Mouse (Mus musculus): ENCODE data around the gene Rptor. TPM values are rescaled to one million over a fixed set of nuclear protein-coding genes. Genes with fewer than 3 reads are reported as not detected.

Gene Rptor
- total and polyA plus RNA-seq, 3 experiments: 33.9 to 34.9 TPM; not detected in 1

DNA sequence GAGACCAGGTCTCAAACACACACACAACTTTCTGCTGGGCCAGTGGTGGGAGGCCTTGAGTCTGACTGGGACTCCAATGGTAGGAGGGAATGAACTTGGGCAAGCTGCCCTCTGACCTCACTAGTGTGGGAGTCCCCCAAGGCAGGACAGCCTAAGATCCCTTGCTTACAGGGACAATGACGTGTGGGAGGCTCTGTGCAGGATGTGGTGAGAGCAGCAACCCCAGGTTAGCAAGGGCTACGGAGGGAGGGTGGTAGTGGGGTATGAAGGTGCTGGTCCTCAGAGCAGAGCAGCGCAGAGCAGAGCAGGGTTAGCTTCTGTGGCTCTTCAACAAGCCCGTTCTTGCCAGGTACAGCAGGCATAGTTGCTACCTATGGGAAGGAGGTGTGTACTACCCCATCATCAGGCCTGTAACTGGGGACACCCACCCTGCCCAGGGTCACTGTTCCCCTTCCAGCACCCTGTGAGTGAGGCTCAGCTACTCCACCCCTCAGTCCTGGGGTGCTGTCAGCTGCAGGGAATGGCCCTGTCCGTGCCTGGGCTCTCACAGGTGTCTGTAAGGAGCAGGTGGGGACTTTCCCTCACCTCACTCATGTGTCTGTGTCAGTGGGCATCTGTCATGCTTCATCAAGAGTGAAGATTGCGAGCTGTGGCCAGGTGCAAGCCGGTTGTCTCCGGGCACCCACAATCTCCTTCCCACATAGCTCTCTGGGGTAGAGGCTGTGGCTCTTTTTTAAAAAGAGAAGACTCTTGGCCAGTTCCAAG lies 331.3 kb downstream of the Rptor start:
- Histone ChIP-seq H3K36me3 (ENCODE audit: control insufficient read depth in 1 of 2, insufficient read depth in 2 of 2, low read length in 2 of 2) (0 out of 4 replicates have a peak, but pooled peaks cover 0 to 3% of the 10 kb centered on the region in 2 experiments), H3K9ac (ENCODE audit: control insufficient read depth, low read depth, low read length, poor library complexity, severe bottlenecking) (no peak overlapping the region), H3K27ac (ENCODE audit: control insufficient read depth, low read depth, low read length) (no peak overlapping the region), H3K4me3 (ENCODE audit: control insufficient read depth in 1 of 2, insufficient read depth in 1 of 2, low read depth in 2 of 2, low read length in 2 of 2) (no peak overlapping the region), H3K79me2 (ENCODE audit: control insufficient read depth, insufficient read depth, low read length, poor library complexity) (no peaks in the 10 kb centered on the region), H3K4me1 (ENCODE audit: control insufficient read depth in 1 of 2, insufficient read depth in 2 of 2, low read length in 2 of 2) (0 out of 4 replicates have a peak, but pooled peaks cover 0 to 4% of the 10 kb centered on the region in 2 experiments), H3K9me3 (replicated peaks; ENCODE audit: insufficient read depth, low read length) (no peaks in the 10 kb centered on the region), H3K27me3 (ENCODE audit: control insufficient read depth in 1 of 2, insufficient read depth in 2 of 2, low read length in 2 of 2) (no peaks in the 10 kb centered on the region)
- DNase-seq (ENCODE audit: low read depth, low spot score): no peak
- TF ChIP-seq MYB (IDR thresholded peaks at IDR 0.05; ENCODE audit: low read depth, low read length): no peak
- TF ChIP-seq MYC (IDR thresholded peaks at IDR 0.05; ENCODE audit: low read depth, low read length): no peak
- no peak for TF ChIP-seq ZNF384 (IDR thresholded peaks at IDR 0.05; ENCODE audit: low read depth, low read length)
- TF ChIP-seq UBTF (IDR thresholded peaks at IDR 0.05; ENCODE audit: borderline replicate concordance, insufficient read depth, low read depth, low read length): no peak
- no peak for TF ChIP-seq EP300 (IDR thresholded peaks at IDR 0.05; ENCODE audit: low read depth in 1 of 2, low read length in 2 of 2)
- TF ChIP-seq HCFC1 (IDR thresholded peaks at IDR 0.05; ENCODE audit: low read depth, low read length): no peak
- TF ChIP-seq NELFE (IDR thresholded peaks at IDR 0.05; ENCODE audit: low read depth, low read length): no peak
- TF ChIP-seq E2F4 (IDR thresholded peaks at IDR 0.05; ENCODE audit: borderline replicate concordance, low read depth, low read length): no peak
- no peak for TF ChIP-seq KAT2A (conservative IDR thresholded peaks at IDR 0.05; ENCODE audit: low read depth, low read length)
- no peak for TF ChIP-seq MAZ (IDR thresholded peaks at IDR 0.05; ENCODE audit: low read depth, low read length)
- TF ChIP-seq SIN3A (IDR thresholded peaks at IDR 0.05; ENCODE audit: low read length): no peak
- TF ChIP-seq MAFK (IDR thresholded peaks at IDR 0.05; ENCODE audit: borderline replicate concordance, low read depth, low read length): no peak
- no peak for TF ChIP-seq TAL1 (IDR thresholded peaks at IDR 0.05; ENCODE audit: low read length)
- TF ChIP-seq RAD21 (IDR thresholded peaks at IDR 0.05; ENCODE audit: low read depth, low read length): no peak

GRCm38 (mm10) chr11:119934773-119935172 lies 332.1 kb downstream of the Rptor start:
- H3K27me3 ChIP-seq (ENCODE audit: control insufficient read depth in 1 of 2, insufficient read depth in 2 of 2, low read length in 2 of 2): no peaks in the 10 kb centered on the region
- no peak for DNase-seq (ENCODE audit: low read depth, low spot score)
- H3K9me3 ChIP-seq (replicated peaks; ENCODE audit: insufficient read depth, low read length): no peaks in the 10 kb centered on the region
- H3K4me3 ChIP-seq (ENCODE audit: control insufficient read depth in 1 of 2, insufficient read depth in 1 of 2, low read depth in 2 of 2, low read length in 2 of 2): no peak overlapping the region
- TF ChIP-seq MYB (IDR thresholded peaks at IDR 0.05; ENCODE audit: low read depth, low read length): no peak
- no peak for TF ChIP-seq ZMIZ1 (IDR thresholded peaks at IDR 0.05; ENCODE audit: low read depth, low read length)
- TF ChIP-seq GABPA (IDR thresholded peaks at IDR 0.05; ENCODE audit: low read depth, low read length): no peak
- no peaks in the 10 kb centered on the region for H3K79me2 ChIP-seq (ENCODE audit: control insufficient read depth, insufficient read depth, low read length, poor library complexity)
- H3K4me1 ChIP-seq (ENCODE audit: control insufficient read depth in 1 of 2, insufficient read depth in 2 of 2, low read length in 2 of 2): 0 out of 4 replicates have a peak, but pooled peaks cover 0 to 3% of the 10 kb centered on the region in 2 experiments
- H3K36me3 ChIP-seq (ENCODE audit: control insufficient read depth in 1 of 2, insufficient read depth in 2 of 2, low read length in 2 of 2): no peaks in the 10 kb centered on the region
- no peak overlapping the region for H3K9ac ChIP-seq (ENCODE audit: control insufficient read depth, low read depth, low read length, poor library complexity, severe bottlenecking)
- H3K27ac ChIP-seq (ENCODE audit: control insufficient read depth, low read depth, low read length): no peak overlapping the region

Measured in MEL (cell line).